Mouse (Mus musculus) heart, embryonic 14.5 days (tissue): Measurements from ENCODE around the gene Flna. TPM values are rescaled to one million over a fixed set of nuclear protein-coding genes. Genes with fewer than 3 reads are reported as not detected.

Experiments
- ATAC-seq: fragments of 200-750 bp; cut with Nextera tagmentation; 2 replicates; pipeline ENCODE4 v1.8.0; 2017; ENCODE audit warnings: low read depth, moderate TSS enrichment; ENCODE audit not compliant: insufficient number of reproducible peaks, insufficient read depth, low FRiP score
- H3K27ac ChIP-seq, 2 experiments: fragments of 200-500 bp in 1 of 2; fragments of 300-500 bp in 1 of 2; sonication (generic) in 1 of 2; replicated peaks in 1 of 2; 2 replicates each; pipeline ENCODE4 v1.5.1; 2012 to 2014; ENCODE audit warnings: low read depth in 2 of 2, low read length in 2 of 2, control low read depth in 1 of 2, mild to moderate bottlenecking in 1 of 2, mixed read lengths in 1 of 2; ENCODE audit not compliant: control insufficient read depth in 1 of 2, insufficient read depth in 1 of 2
- H3K27me3 ChIP-seq: fragments of 300-500 bp; sonication (generic); 2 replicates; pipeline ENCODE4 v1.6.1; 2014; ENCODE audit warnings: mild to moderate bottlenecking, low read length, control low read depth; ENCODE audit not compliant: control insufficient read depth, insufficient read depth
- H3K36me3 ChIP-seq: fragments of 300-500 bp; sonication (generic); 2 replicates; pipeline ENCODE4 v1.6.1; 2014; ENCODE audit warnings: mild to moderate bottlenecking, control low read depth, low read length, mixed read lengths; ENCODE audit not compliant: control insufficient read depth, insufficient read depth
- H3K4me1 ChIP-seq, 2 experiments: fragments of 200-500 bp in 1 of 2; fragments of 300-500 bp in 1 of 2; sonication (generic) in 1 of 2; 2 replicates each; pipeline ENCODE4 v1.6.1; 2012 to 2014; ENCODE audit warnings: low read length in 2 of 2, control low read depth in 1 of 2, mixed read lengths in 1 of 2; ENCODE audit not compliant: control insufficient read depth in 2 of 2, insufficient read depth in 2 of 2
- H3K4me2 ChIP-seq: fragments of 300-500 bp; sonication (generic); 2 replicates; pipeline ENCODE4 v1.6.1; 2014; ENCODE audit warnings: mild to moderate bottlenecking, low read length
- H3K4me3 ChIP-seq, 2 experiments: fragments of 200-500 bp in 1 of 2; fragments of 300-500 bp in 1 of 2; sonication (generic) in 1 of 2; 2 replicates each; pipeline ENCODE4 v1.5.1; 2012 to 2014; ENCODE audit warnings: low read length in 2 of 2, mild to moderate bottlenecking in 2 of 2, control low read depth in 1 of 2, low read depth in 1 of 2, moderate library complexity in 1 of 2; ENCODE audit not compliant: control insufficient read depth in 1 of 2, insufficient read depth in 1 of 2
- H3K9ac ChIP-seq: fragments of 300-500 bp; sonication (generic); 2 replicates; pipeline ENCODE4 v1.6.1; 2014; ENCODE audit warnings: mild to moderate bottlenecking, low read length
- H3K9me3 ChIP-seq: fragments of 300-500 bp; sonication (generic); 2 replicates; pipeline ENCODE4 v1.6.1; 2016; ENCODE audit warnings: low read length, control low read depth; ENCODE audit not compliant: control insufficient read depth
- WGBS: fragments of 180-500 bp; shearing (Covaris S2); extraction: QIAGEN DNeasy Blood & Tissue Kit; methylation state at CpG from one replicate; pipeline ENCODE4 v1.1.7; 2014; 5-methylcytosine and 5-hydroxymethylcytosine counted together
- polyA plus RNA-seq: library from polyadenylated mRNA; unstranded; fragments of >200 nt; fragmentation: Nextera tagmentation; extraction: Ambion mirVana; gene quantifications from 2 replicates; pipeline ENCODE4 v1.2.1, GENCODE M21; 2014

Flna gene
- polyA plus RNA-seq: 150 and 157 TPM in 2 replicates

- Histone ChIP-seq H3K27ac (peak within 1 kb of the TSS; percentile 77 to 89), H3K36me3 (no peaks in the 10 kb centered on the region), H3K4me2 (peak within 1 kb of the TSS; percentile 66), H3K4me1 (no peaks in the 10 kb centered on the region), H3K9me3 (no peaks in the 10 kb centered on the region), H3K4me3 (peak within 1 kb of the TSS; percentile 43 to 55), H3K27me3 (no peaks in the 10 kb centered on the region), H3K9ac (peak within 1 kb of the TSS; percentile 75)
- no peak for ATAC-seq
- 20% methylated on average over 38 of the region's 38 CpGs for WGBS
Observed at GRCm38 (mm10) chrX:74249615-74250014, at the start of gene Flna. Gene Flna, minus strand, starts transcription at chrX:74249820.

GRCm38 (mm10) chrX:74298348-74298747 lies 48.7 kb upstream of the Flna start:
- H3K4me2 ChIP-seq: no peak overlapping the region
- no peak overlapping the region for H3K4me3 ChIP-seq
- no peak overlapping the region for H3K27ac ChIP-seq
- no peaks in the 10 kb centered on the region for H3K4me1 ChIP-seq
- no peaks in the 10 kb centered on the region for H3K27me3 ChIP-seq
- no peaks in the 10 kb centered on the region for H3K9me3 ChIP-seq
- ATAC-seq: no peak
- H3K36me3 ChIP-seq: peaks cover 42% of the 10 kb centered on the region
- H3K9ac ChIP-seq: no peak overlapping the region
- WGBS: 72% methylated on average over 1 of the region's 1 CpGs

- H3K9me3 ChIP-seq: no peaks in the 10 kb centered on the region
- peak within 1 kb of the TSS; percentile 73 for H3K4me2 ChIP-seq
- ATAC-seq: peak; percentile 96
- peaks cover 27% of the 10 kb centered on the region for H3K36me3 ChIP-seq
- H3K9ac ChIP-seq: peak within 1 kb of the TSS; percentile 81
- peak within 1 kb of the TSS; percentile 61 to 88 for H3K4me3 ChIP-seq
- no peaks in the 10 kb centered on the region for H3K4me1 ChIP-seq
- WGBS: 16% methylated on average over 36 of the region's 37 CpGs
- no peaks in the 10 kb centered on the region for H3K27me3 ChIP-seq
- peak within 1 kb of the TSS; percentile 57 to 58 for H3K27ac ChIP-seq
Observed at GRCm38 (mm10) chrX:74296538-74297448, 47.2 kb upstream of the Flna start, which contains the start of gene Atp6ap1. Gene Atp6ap1, plus strand, starts transcription at chrX:74297097.

- Histone ChIP-seq H3K4me1 (no peaks in the 10 kb centered on the region), H3K4me2 (no peak overlapping the region), H3K27me3 (no peaks in the 10 kb centered on the region), H3K9me3 (no peaks in the 10 kb centered on the region), H3K9ac (no peak overlapping the region), H3K27ac (no peak overlapping the region), H3K36me3 (0 out of 2 replicates have a peak, but pooled peaks cover 8% of the 10 kb centered on the region), H3K4me3 (no peak overlapping the region)
- no peak for ATAC-seq
- 65% methylated on average over 4 of the region's 4 CpGs for WGBS
Observed at GRCm38 (mm10) chrX:74293431-74293830, 43.8 kb upstream of the Flna start.

- peak overlapping the region; percentile 81 for H3K4me2 ChIP-seq
- H3K4me1 ChIP-seq: peaks cover 2 to 5% of the 10 kb centered on the region in 2 experiments; a peak in 3 of 4 replicates
- ATAC-seq: no peak
- peak overlapping the region; percentile 78 for H3K9ac ChIP-seq
- H3K27ac ChIP-seq: peak overlapping the region; percentile 84 to 92
- no peaks in the 10 kb centered on the region for H3K9me3 ChIP-seq
- H3K4me3 ChIP-seq: peak overlapping the region; percentile 51 to 54
- WGBS: 32% methylated on average over 5 of the region's 5 CpGs
- H3K27me3 ChIP-seq: no peaks in the 10 kb centered on the region
- H3K36me3 ChIP-seq: peaks cover 11% of the 10 kb centered on the region
Observed at GRCm38 (mm10) chrX:74283092-74283437, 33.4 kb upstream of the Flna start.

- Histone ChIP-seq H3K9ac (peak overlapping the region; percentile 78), H3K4me3 (peak overlapping the region; percentile 51 to 54), H3K27me3 (no peaks in the 10 kb centered on the region), H3K4me1 (peaks cover 2 to 5% of the 10 kb centered on the region in 2 experiments; a peak in 3 of 4 replicates), H3K27ac (peak overlapping the region; percentile 88 to 92), H3K4me2 (peak overlapping the region; percentile 81), H3K9me3 (no peaks in the 10 kb centered on the region), H3K36me3 (peaks cover 6% of the 10 kb centered on the region; the same call in 1 of the 2 replicates)
- ATAC-seq: peak; percentile 57
- WGBS: 18% methylated on average over 39 of the region's 39 CpGs
Observed at GRCm38 (mm10) chrX:74282395-74283091, 32.9 kb upstream of the Flna start.

GRCm38 (mm10) chrX:74281732-74282394 lies 32.2 kb upstream of the Flna start, which contains the start of the genes Taz and Dnase1l1:
Gene Taz, plus strand, starts transcription at chrX:74281912.
Gene Dnase1l1, minus strand, starts transcription at chrX:74282337.
- Histone ChIP-seq H3K36me3 (peaks cover 6% of the 10 kb centered on the region; the same call in 1 of the 2 replicates), H3K4me2 (peak within 1 kb of the TSS; percentile 81), H3K27ac (peak within 1 kb of the TSS; percentile 88 to 92), H3K4me1 (peaks cover 2 to 5% of the 10 kb centered on the region in 2 experiments; a peak in 3 of 4 replicates), H3K9me3 (no peaks in the 10 kb centered on the region), H3K27me3 (no peaks in the 10 kb centered on the region), H3K9ac (peak within 1 kb of the TSS; percentile 78), H3K4me3 (peak within 1 kb of the TSS; percentile 51 to 54)
- ATAC-seq: peak; percentile 92
- 15% methylated on average over 16 of the region's 16 CpGs for WGBS
